Mouse (Mus musculus) brain, embryonic 14.5 days (tissue): ENCODE measurements at regions not wholly inside any gene's neighbourhood (a gene's known extent, or its start where the extent isn't known, plus 50 kb on each side); places are given as distances from the start of the nearest gene placed in this dataset.

Experiments used
- CTCF ChIP-seq: fragments of 200-500 bp; IDR thresholded peaks from 2 replicates; pipeline ENCODE4 v1.5.1; 2012; ENCODE audit warnings: inconsistent platforms, mild to moderate bottlenecking, moderate library complexity, borderline replicate concordance; ENCODE audit not compliant: insufficient read depth, insufficient read length; ENCODE audit errors: extremely low read depth
- POLR2A ChIP-seq: fragments of 200-500 bp; IDR thresholded peaks from 2 replicates; pipeline ENCODE4 v1.6.1; 2012; ENCODE audit warnings: mild to moderate bottlenecking, inconsistent platforms, borderline replicate concordance; ENCODE audit not compliant: poor library complexity, insufficient read depth, insufficient read length, severe bottlenecking; ENCODE audit errors: extremely low read depth

DNA sequence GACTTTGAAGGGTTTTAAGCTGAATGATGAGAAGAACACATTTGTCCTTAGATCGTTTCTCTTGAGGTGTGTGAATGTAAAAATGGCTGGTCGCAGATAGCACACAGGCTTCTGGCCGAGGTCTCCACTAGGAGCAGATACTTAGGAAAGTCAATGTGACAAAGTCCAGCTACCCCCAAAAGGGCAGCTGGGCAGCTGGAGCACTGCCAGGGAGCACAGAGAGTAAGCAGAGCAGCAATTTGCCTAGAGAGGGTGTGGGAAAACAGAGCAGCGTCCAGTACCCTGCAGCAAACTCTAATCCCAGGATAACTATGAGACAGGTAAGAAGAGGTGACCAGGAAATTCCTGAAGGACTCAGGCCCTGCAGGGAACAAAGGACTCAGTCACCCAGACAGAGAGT is 79.4 kb downstream of the S1pr1 start:
- TF ChIP-seq POLR2A (no peak), CTCF (no peak)
